Mouse (Mus musculus): Measurements from ENCODE around the gene Tnrc18. TPM values are rescaled to one million over a fixed set of nuclear protein-coding genes. Genes with fewer than 3 reads are reported as not detected.

Gene Tnrc18
- polyA plus RNA-seq, 1 experiment from 2014 or later = 17.1 TPM

DNA sequence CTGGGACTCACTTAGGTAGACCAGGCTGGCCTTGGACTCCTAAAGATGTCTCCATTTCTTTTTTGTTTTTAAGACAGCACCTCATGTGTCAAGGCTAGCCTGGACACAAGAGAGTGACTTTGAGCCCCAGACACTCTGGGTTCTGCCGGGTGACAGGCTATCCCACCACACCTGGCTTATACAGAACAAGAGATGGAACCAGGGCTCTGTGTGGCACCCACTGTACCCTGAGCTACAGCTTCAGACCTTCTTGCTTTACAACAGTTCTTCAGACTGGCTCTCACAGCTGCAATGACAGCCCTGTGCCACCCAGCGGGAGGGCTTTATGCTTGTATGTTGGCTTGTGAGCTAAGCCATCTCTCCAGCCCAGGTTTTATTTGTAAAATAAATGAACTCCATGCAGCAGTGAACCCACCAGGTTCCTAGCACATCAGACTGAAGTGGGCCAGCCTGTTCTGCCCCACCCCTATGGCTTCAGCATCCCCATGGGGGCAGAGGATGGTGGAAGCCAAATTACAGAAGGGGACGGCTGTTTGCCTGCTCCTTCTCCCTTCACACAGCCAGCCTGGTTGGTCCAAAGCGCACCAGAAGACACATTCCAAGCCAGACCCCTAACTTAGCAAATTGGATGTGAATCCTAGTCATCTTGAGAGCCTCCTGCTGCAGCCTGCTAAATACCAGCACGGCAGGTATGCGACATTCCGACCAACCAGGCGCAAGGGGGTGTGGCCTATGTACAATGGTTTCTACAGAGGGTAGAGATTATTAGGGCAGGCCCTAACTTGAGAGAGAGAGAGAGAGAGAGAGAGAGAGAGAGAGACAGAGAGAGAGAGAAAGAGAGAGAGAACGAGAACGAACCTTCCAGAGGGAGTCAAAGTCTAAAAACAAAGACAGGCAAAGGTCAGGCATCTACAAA lies 48.9 kb downstream of the Tnrc18 start:
- H3K27ac ChIP-seq = peak overlapping the region; percentile 49
- peaks cover 40% of the 10 kb centered on the region for H3K4me1 ChIP-seq (replicated peaks)
- peaks cover 63% of the 10 kb centered on the region for H3K36me3 ChIP-seq
- 44% methylated on average over 10 of the region's 10 CpGs for whole genome bisulfite sequencing
- no peak overlapping the region for H3K9ac ChIP-seq
- no peak overlapping the region for H3K4me3 ChIP-seq
- no peak overlapping the region for H3K4me2 ChIP-seq
- ATAC-seq (replicated peaks; ENCODE audit: insufficient number of reproducible peaks, insufficient read depth, low FRiP score, low read depth) = no peak
- H3K27me3 ChIP-seq = no peaks in the 10 kb centered on the region
- H3K9me3 ChIP-seq (replicated peaks) = no peaks in the 10 kb centered on the region

- no peaks in the 10 kb centered on the region for H3K27me3 ChIP-seq
- no peak overlapping the region for H3K4me2 ChIP-seq
- H3K9me3 ChIP-seq (replicated peaks) = no peaks in the 10 kb centered on the region
- no peak overlapping the region for H3K27ac ChIP-seq
- 0 out of 2 replicates have a peak, but pooled peaks have one; percentile 21 for ATAC-seq (replicated peaks; ENCODE audit: insufficient number of reproducible peaks, insufficient read depth, low FRiP score, low read depth)
- 18% methylated on average over 7 of the region's 7 CpGs for WGBS
- peaks cover 40% of the 10 kb centered on the region for H3K4me1 ChIP-seq (replicated peaks)
- H3K4me3 ChIP-seq = no peak overlapping the region
- H3K36me3 ChIP-seq = peaks cover 63% of the 10 kb centered on the region
- no peak overlapping the region for H3K9ac ChIP-seq
Observed at GRCm38 (mm10) chr5:142767937-142768336, 49.5 kb downstream of the Tnrc18 start.

DNA sequence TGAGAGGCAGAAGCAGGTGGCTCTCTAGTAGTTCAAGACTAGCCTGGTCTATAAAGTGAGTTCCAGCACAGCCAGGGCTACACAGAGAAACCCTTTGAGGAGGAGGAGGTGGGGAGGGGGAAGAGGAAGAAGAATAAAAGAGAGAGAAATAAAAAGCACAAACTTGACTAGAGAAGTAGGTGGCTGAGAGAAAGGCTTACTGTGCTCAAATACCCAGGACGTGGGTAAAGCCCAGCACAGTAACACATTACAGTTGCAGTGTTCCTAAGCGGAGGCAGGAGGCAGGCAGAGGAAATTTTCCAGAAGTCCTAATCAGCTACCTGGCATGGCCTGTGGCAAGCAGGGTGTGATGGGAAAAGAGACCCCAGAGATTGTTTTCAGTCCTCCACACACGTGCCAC lies 50.8 kb downstream of the Tnrc18 start:
- H3K36me3 ChIP-seq = peaks cover 62% of the 10 kb centered on the region
- H3K4me1 ChIP-seq (replicated peaks) = peaks cover 35% of the 10 kb centered on the region
- no peaks in the 10 kb centered on the region for H3K9me3 ChIP-seq (replicated peaks)
- H3K27ac ChIP-seq = no peak overlapping the region
- H3K27me3 ChIP-seq = no peaks in the 10 kb centered on the region
- ATAC-seq (replicated peaks; ENCODE audit: insufficient number of reproducible peaks, insufficient read depth, low FRiP score, low read depth) = no peak
- no peak overlapping the region for H3K4me3 ChIP-seq
- H3K4me2 ChIP-seq = no peak overlapping the region
- H3K9ac ChIP-seq = no peak overlapping the region
- WGBS = 87% methylated on average over 3 of the region's 3 CpGs

DNA sequence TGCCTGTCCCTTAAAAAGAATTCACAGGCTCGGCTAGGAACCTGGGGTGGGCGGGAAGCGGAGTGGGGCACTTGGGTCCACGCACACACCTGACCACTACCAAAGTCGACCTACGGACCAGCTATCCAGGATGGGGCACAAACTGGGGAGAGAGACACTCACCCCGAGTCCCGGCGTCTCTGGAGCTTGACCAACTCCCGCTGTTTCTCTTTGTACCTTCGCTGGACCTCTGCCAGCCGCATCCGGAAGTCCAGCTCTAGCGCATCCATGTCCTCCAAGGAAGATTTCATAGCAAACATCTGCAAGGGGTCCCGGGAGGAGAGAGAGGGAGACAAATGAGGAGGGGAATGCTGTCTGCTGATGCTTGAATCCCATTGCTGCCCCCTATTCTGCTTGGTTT lies 52.6 kb downstream of the Tnrc18 start:
- Histone ChIP-seq H3K27ac (no peak overlapping the region), H3K27me3 (no peaks in the 10 kb centered on the region), H3K36me3 (peaks cover 65% of the 10 kb centered on the region), H3K9me3 (replicated peaks) (no peaks in the 10 kb centered on the region), H3K4me2 (no peak overlapping the region), H3K4me1 (replicated peaks) (peaks cover 17% of the 10 kb centered on the region), H3K9ac (no peak overlapping the region), H3K4me3 (no peak overlapping the region)
- 83% methylated on average over 15 of the region's 15 CpGs for WGBS
- no peak for ATAC-seq (replicated peaks; ENCODE audit: insufficient number of reproducible peaks, insufficient read depth, low FRiP score, low read depth)

DNA sequence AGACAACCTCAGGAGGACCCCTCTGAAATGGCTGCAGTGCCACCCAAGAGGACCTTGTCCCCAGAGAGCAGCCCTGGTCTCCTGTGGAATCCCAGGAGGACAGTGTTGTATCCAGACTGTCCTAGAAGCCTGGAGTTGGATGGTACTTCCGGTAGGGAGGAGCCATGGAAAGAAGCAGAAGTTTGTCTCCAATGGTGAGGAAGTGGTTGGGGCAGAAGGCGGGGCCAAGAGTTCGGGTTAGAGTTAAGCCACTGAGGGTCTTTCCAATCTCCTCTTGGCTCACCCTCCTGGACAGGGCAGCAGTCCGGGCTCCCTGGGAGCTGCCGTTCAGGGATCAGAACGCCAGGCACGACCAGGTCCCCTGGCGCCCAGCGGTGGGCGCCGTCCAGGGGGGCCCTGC lies 53.2 kb downstream of the Tnrc18 start:
- 63% methylated on average over 11 of the region's 11 CpGs for WGBS

DNA sequence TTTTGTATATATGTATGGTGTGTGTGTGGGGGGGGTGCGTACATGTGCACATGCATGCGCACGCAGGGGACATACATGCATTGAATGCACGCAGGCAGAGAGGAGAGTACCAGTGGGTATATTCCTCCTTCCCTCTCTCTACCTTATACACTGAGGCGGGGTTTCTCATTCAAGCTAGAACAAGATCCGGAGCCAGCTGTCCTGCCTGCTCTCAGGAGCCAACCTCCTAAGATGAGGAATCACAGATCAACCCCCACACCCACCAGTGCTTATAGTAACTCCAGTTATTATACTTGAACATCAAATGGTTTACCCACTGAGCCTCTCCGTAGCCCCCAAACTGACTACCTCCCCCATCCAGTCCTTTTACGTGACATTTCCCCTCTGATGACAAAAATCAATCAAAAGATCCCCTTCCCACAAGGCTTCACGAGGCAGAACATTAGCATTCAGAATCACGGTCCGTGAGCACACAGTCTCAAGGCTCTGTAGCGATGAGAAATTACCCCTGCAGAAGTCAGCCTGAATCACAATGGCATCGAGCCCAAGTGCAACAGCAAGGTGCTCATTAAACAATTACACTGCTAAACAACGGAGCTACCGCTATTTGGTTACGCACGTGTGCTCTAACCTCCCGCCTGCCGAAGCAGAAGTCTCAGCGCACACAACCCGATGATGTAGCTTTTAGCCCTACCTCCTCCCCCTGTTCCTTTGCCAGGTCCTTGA lies 55.2 kb downstream of the Tnrc18 start:
- Histone ChIP-seq H3K4me1 (replicated peaks) (no peaks in the 10 kb centered on the region), H3K27ac (no peak overlapping the region), H3K4me3 (no peak overlapping the region), H3K36me3 (peaks cover 79% of the 10 kb centered on the region), H3K9ac (no peak overlapping the region), H3K9me3 (replicated peaks) (no peaks in the 10 kb centered on the region), H3K4me2 (no peak overlapping the region), H3K27me3 (no peaks in the 10 kb centered on the region)
- WGBS = 92% methylated on average over 21 of the region's 21 CpGs
- no peak for ATAC-seq (replicated peaks; ENCODE audit: insufficient number of reproducible peaks, insufficient read depth, low FRiP score, low read depth)

More for the DNA sequence above, 53.2 kb downstream of the Tnrc18 start:
- no peak for ATAC-seq (replicated peaks; ENCODE audit: insufficient number of reproducible peaks, insufficient read depth, low FRiP score, low read depth)
- no peaks in the 10 kb centered on the region for H3K9me3 ChIP-seq (replicated peaks)
- peaks cover 70% of the 10 kb centered on the region for H3K36me3 ChIP-seq
- H3K4me3 ChIP-seq = no peak overlapping the region
- H3K4me2 ChIP-seq = no peak overlapping the region
- H3K9ac ChIP-seq = no peak overlapping the region
- H3K4me1 ChIP-seq (replicated peaks) = peaks cover 11% of the 10 kb centered on the region
- no peak overlapping the region for H3K27ac ChIP-seq
- H3K27me3 ChIP-seq = no peaks in the 10 kb centered on the region

DNA sequence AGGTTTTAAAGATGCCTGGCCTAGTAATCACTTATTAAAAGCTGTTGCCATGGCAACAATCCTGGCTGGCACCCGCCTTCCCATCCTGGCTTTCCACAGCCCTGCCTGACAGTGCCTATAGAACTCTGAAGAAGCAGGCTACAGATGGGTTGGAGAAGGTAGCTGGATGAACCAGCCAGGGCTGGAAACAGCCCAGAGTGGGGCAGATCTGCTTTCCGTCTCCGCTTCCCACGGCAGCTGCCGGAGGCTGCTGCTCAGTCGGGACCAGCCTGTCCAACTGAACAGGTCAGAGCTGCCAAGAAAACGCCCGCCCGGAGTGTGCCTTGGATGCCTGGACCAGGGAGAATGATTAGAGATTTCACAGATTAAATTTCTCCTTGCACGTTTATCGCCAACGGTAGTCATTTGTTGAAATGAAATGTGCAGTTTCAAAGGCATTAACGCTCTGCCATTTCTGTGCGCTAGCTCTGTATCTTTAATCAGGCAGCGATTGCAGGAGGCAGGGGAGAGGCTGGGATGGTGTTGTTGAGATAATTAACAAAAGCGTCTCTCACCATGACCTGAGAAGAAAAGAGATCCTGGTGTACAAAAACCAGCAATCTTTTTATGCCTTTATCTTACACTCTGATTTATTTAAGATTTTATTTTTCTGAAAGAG lies 56.0 kb downstream of the Tnrc18 start:
- H3K27me3 ChIP-seq = no peaks in the 10 kb centered on the region

GRCm38 (mm10) chr5:142759786-142760185 lies 57.7 kb downstream of the Tnrc18 start:
- ATAC-seq (replicated peaks; ENCODE audit: insufficient number of reproducible peaks, insufficient read depth, low FRiP score, low read depth) = no peak
- no peak overlapping the region for H3K4me2 ChIP-seq
- no peak overlapping the region for H3K27ac ChIP-seq
- WGBS = 90% methylated on average over 8 of the region's 8 CpGs
- no peaks in the 10 kb centered on the region for H3K4me1 ChIP-seq (replicated peaks)
- H3K27me3 ChIP-seq = no peaks in the 10 kb centered on the region
- no peak overlapping the region for H3K4me3 ChIP-seq
- H3K36me3 ChIP-seq = peaks cover 83% of the 10 kb centered on the region
- no peaks in the 10 kb centered on the region for H3K9me3 ChIP-seq (replicated peaks)
- no peak overlapping the region for H3K9ac ChIP-seq

More for the DNA sequence above, 56.0 kb downstream of the Tnrc18 start:
- Histone ChIP-seq H3K27ac (no peak overlapping the region), H3K4me2 (no peak overlapping the region), H3K4me3 (no peak overlapping the region), H3K9ac (no peak overlapping the region), H3K4me1 (replicated peaks) (no peaks in the 10 kb centered on the region), H3K9me3 (replicated peaks) (no peaks in the 10 kb centered on the region), H3K36me3 (peaks cover 86% of the 10 kb centered on the region)
- 87% methylated on average over 16 of the region's 16 CpGs for WGBS
- no peak for ATAC-seq (replicated peaks; ENCODE audit: insufficient number of reproducible peaks, insufficient read depth, low FRiP score, low read depth)

DNA sequence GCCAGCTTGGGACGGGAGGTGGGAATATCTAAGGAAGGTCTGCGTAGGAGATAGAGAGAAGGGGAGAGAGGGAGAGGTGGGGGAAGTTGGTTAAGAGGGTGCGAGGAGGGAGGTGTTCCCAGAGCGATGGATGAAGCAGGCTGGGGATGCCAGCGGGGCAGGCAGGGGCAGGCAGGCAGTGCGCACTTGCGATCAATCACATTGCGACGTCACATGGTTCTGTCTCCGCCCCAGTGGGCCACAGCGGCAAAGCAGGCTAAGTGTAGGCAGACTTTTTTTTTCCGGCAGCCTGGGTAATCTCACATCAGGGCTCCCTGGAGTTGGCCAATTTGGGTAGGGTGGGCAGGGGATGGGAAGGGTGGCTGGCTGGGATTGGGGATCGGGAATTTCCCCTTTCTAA lies 65.2 kb downstream of the Tnrc18 start:
- Histone ChIP-seq H3K36me3 (peaks cover 68% of the 10 kb centered on the region), H3K4me1 (replicated peaks) (no peaks in the 10 kb centered on the region; the same call in 1 of the 2 replicates), H3K4me3 (no peak overlapping the region), H3K4me2 (no peak overlapping the region), H3K9me3 (replicated peaks) (no peaks in the 10 kb centered on the region), H3K27ac (no peak overlapping the region), H3K9ac (no peak overlapping the region), H3K27me3 (no peaks in the 10 kb centered on the region)
- no peak for ATAC-seq (replicated peaks; ENCODE audit: insufficient number of reproducible peaks, insufficient read depth, low FRiP score, low read depth)
- WGBS = 58% methylated on average over 13 of the region's 13 CpGs

DNA sequence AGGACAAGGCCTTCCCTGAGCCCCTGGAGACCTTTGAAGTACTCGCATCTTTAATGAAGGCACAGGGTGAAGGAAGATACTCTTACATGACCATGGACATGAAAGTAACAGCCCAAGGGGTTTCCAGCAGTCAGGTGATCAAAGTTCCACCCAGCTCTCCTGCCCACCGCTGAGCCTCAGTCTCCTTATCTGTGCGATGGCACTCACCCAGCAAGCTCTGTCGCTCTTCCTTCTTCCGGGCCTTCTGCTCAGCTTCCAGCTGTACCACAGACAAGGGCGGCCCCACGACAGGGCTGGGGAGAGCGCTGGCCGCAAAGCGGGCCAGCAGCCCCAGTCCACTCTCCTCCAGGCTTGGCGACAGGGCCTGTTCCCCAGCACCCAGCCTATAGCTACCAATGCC lies 67.3 kb downstream of the Tnrc18 start:
- ATAC-seq (replicated peaks; ENCODE audit: insufficient number of reproducible peaks, insufficient read depth, low FRiP score, low read depth) = no peak; the same call in 1 of the 2 replicates
- H3K4me1 ChIP-seq (replicated peaks) = no peaks in the 10 kb centered on the region; the same call in none of the 2 replicates
- peaks cover 60% of the 10 kb centered on the region for H3K36me3 ChIP-seq
- H3K4me3 ChIP-seq = no peak overlapping the region
- H3K27ac ChIP-seq = no peak overlapping the region
- no peaks in the 10 kb centered on the region for H3K27me3 ChIP-seq
- no peak overlapping the region for H3K9ac ChIP-seq
- WGBS = 75% methylated on average over 11 of the region's 11 CpGs
- H3K4me2 ChIP-seq = no peak overlapping the region
- no peaks in the 10 kb centered on the region for H3K9me3 ChIP-seq (replicated peaks)

DNA sequence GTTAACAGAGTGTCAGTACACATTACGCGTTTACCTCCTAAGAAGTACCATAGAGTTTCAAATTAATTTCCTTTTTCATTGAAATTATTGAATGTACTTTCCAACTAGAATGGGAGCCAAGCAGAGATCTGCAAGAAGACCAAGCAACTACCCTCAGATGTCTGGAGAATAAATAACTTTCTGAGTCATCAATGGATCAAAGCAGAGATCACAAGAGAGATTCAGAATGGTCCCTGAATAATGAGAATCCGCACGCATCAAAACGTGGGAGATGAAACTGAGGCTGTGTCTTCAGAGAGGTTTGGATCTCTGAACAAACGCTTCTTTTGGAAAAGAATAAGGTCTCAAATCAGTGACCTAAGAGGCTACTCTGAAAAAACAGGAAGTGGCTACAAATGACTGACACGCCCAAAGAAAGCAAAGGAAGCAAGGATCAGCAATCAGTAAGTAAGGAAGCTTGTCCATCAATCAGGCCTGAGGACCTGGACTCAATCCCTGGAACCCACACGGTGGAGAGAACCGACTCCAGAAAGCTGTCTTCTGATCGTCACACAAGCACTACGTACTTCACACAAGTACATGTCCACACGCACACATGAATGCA lies 70.3 kb downstream of the Tnrc18 start:
- no peaks in the 10 kb centered on the region; the same call in 1 of the 2 replicates for H3K4me1 ChIP-seq (replicated peaks)
- H3K9ac ChIP-seq = no peak overlapping the region
- H3K4me3 ChIP-seq = no peak overlapping the region
- H3K9me3 ChIP-seq (replicated peaks) = no peaks in the 10 kb centered on the region
- H3K36me3 ChIP-seq = peaks cover 72% of the 10 kb centered on the region
- H3K27me3 ChIP-seq = no peaks in the 10 kb centered on the region
- no peak for ATAC-seq (replicated peaks; ENCODE audit: insufficient number of reproducible peaks, insufficient read depth, low FRiP score, low read depth)
- WGBS = 70% methylated on average over 12 of the region's 12 CpGs
- H3K27ac ChIP-seq = no peak overlapping the region
- no peak overlapping the region for H3K4me2 ChIP-seq

Measured in heart, embryonic 15.5 days (tissue).